Mouse (Mus musculus) cerebellum, postnatal 4 days (tissue): ENCODE results near the gene Gm28048.
A peak's percentile ranks its signal among the peaks of the same experiment; 100 is the strongest.

Experiments used
- DNase-seq, 2 experiments: peaks; one replicate each; pipeline ENCODE4 v3.0.0; 2022; ENCODE audit warnings: low spot score in 2 of 2, mixed read lengths in 1 of 2

Gene Gm28048

GRCm38 (mm10) chr11:22860335-22861227, 121.3 kb downstream of the Gm28048 start, which contains the start of gene B3gnt2:
TSS of gene B3gnt2 (minus strand) at chr11:22860961.
- no peak for DNase-seq

GRCm38 (mm10) chr11:22859633-22860334, 122.1 kb downstream of the Gm28048 start:
- peak; percentile 64 to 75 for DNase-seq

- DNase-seq: no peak
Measured at GRCm38 (mm10) chr11:22859301-22859632, 122.6 kb downstream of the Gm28048 start.

- no peak for DNase-seq
Measured at GRCm38 (mm10) chr11:22858441-22859300, 123.2 kb downstream of the Gm28048 start.

DNA sequence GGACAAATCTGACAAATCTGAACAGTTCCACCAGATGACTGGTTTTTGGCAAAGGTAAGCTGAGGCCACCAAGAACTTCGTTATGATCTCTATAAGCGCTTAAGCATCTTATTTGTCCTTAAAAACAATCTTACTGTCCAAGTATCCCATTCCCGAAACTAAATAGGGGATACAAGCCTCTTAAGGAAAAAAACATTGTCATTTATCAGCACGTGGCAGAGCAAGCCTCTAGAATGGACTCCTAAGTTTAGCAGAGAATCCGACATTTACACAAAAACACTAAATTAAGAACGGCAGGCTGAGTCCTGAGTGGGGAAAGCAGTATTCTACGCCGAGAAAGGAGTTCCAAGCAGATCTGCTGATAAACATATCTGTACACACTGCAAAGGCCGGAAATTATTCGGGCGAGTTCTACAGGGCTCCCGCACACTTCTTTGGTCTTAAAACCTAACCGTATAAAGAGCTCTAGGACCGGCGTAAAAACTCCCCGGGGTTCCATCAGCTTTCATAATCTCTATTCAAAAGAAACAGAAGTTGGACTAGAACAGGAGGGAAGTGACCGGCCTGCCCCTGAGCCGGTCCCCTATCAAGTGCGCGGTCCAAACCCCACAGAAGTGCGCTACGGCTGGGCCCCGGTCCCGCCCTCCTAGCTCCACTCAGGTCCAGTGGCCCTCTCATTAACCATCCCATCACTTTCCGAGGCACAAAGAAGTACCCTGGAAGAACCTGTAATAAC, 124.0 kb downstream of the Gm28048 start:
- DNase-seq: no peak

DNA sequence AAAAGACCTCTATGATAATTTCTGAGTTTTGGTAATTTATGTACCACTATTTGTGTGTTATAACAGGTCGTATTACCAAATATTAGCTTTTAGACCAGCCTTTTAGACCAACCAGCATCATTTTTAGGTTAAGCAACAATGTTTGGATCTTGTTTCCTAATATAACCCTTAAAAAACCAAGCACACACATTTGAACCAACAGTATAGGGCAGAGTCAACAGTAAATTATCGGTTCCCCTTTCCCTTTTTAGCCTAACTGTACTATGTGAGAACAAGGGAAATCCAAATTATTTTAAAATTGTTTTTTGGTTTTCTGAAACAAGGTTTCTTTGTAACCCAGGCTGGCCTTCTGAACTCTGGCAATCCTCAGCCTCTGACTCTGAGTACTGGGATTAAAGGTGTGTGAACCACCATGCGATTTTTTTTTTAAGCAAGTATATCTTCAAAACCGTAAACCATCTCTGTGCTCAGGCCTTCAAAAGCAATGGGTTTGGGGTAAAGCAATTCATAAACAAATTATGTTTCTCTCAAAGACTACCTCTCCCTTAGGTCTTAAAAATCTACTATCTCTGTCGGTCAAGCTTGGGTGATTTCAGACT, 124.7 kb downstream of the Gm28048 start:
- no peak for DNase-seq

GRCm38 (mm10) chr11:22856371-22856965, 125.4 kb downstream of the Gm28048 start:
- no peak for DNase-seq

DNA sequence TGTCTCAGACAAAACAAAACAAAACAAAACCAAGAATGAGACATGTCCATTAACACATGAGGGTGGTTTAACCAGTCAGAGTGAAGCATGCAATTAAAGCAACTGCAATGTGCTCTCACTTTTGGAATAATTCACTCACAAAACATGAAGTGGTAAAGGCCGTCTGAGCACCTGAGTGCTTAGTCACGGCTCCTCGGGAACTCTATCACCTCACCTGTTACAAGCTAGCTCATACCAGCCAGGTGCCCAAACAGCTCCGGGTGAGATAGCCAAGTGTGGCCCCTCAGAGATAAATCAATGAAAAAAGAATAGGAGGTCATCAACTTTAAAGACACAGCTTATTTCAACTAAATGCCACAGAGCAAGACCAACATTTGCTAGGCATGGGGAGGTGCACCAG, 127.3 kb downstream of the Gm28048 start:
- no peak for DNase-seq

DNA sequence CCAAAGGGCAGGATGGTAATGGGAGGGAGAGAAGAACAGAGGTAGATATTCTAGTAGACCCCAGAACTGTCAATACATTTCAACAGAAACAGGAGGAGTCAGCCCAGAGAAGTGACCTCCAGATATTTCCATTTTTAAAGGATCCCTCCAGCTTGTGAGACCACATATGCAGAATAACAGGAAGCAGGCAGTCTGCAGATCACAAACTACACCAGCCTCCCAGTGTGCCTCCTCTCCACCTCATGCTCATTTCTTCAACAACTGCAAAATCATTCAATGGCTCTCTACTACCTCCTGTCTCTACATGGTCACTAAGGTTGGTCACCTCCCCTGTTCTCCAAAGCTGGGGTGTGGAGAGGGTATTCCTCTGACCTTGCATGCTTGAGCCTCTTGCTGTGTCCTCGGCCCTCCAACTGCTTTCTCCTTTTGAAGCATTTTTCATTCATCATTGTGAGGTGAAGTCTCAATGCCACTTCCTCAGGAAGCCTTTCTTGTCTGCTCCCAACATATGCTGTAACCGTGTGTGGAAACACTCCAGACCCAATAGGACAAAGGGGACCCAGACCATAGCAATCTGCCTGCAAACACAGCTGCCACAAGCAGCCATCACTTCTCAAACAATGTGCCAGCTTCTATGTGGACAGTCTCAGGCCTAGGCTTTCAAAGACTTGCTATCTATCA, 128.3 kb downstream of the Gm28048 start:
- no peak for DNase-seq

- no peak for DNase-seq
Measured at GRCm38 (mm10) chr11:22852510-22852909, 129.4 kb downstream of the Gm28048 start.

DNA sequence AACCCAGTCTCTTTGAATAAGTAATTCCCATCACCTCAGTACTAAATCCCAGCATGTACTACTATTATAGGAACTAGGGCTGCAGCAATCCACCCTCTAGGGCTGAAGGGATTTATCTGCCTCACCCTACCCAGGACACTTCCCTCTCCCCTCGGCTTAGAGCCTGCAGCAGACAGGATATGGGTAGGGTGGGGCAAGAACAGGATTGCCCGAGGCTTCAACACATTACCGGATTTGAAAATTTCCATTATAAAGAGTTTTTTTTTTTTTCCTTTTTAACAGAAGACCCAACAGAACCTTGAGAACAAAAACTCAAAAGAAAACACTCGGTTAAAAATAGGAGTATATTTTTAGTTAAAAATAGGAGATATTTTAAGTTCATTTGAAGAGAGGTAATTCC, 130.5 kb downstream of the Gm28048 start:
- no peak for DNase-seq

DNA sequence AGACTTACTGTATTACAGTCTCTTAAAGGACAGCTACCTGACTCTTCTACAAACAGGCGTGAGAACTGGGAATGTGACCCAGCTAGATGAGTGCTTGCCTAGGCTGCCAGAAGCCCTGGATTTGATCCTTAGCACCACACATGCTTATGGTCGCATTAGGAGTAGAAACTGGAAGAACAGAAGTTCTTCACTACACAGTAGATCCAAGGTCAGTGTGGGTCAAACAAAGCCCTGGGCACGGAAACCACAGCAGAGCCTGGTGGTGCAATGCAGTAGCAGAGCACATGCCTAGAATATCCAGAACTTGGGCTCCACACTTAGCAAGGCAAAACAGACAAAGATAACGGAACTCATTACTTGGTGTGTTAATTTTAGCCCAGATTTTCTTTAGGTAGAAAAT, 131.8 kb downstream of the Gm28048 start:
- DNase-seq: no peak

DNA sequence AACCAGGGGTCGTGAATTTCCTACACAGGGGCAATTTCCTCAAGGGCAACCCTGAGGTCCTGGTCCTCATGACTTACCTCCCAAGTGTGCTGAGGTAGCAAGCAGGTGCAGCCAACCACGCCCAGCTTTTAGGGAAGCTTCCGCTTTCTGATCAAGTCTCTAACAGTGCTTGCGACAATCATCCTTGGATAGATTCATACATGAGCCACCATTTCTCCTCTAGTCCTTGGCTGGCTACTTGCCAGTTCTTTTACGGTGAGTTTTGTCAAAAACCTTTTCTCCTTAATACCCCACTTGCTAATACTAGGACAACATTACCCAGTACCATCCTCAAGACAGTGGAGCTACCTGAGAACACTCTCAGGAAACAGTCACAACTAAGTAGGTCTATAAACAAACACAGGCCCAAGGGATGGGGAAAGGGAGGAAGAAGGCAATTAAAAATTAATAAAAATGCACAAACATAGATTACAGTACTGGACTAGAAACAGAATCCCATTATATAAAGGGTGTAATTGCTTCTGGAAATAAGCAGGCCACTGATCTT, 133.2 kb downstream of the Gm28048 start:
- DNase-seq: no peak

- no peak for DNase-seq
Measured at GRCm38 (mm10) chr11:22847732-22848648, 133.9 kb downstream of the Gm28048 start.

- no peak for DNase-seq
Measured at GRCm38 (mm10) chr11:22846960-22847731, 134.7 kb downstream of the Gm28048 start.

DNA sequence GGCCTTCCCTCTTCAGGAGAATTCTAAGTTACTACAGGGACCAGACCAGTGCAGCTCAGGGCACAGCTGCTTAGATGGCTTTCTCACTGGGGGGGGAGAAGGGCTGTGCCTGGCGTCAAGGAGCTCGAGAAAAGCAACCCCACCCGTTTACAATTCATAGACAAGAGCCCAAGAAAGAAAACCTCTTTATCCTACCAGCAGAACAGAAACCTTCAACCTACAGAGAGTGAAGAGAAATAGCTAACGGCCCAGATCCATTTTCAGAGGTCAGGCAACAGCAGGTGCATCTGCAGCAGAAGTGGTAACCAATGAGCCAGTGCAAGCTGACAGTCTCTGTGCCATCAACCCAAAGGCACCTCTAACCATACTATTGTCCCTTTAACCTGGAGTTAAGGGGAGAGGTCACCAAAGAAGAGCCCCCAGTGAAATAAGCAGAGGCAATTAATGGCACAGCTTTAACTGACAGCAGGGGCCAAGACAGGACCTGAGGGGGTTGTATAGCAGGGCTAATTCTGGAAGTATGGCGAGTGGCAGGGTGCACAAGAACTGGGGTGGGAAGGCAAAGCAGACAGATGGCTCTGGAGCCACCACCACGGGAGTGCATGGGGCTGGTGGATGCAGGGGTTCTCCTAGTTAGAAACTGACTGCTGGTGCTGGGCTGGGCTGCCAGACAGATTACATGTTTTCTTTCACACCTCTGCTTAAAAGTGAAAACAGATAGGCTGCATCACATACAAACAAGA, 135.6 kb downstream of the Gm28048 start:
- no peak for DNase-seq
